Mouse (Mus musculus): ENCODE results near the gene Irx1. TPM values are rescaled to one million over a fixed set of nuclear protein-coding genes. Genes with fewer than 3 reads are reported as not detected.

The Irx1 gene
- polyA plus RNA-seq, 2 experiments: 0.06 TPM; not detected in 1

DNA sequence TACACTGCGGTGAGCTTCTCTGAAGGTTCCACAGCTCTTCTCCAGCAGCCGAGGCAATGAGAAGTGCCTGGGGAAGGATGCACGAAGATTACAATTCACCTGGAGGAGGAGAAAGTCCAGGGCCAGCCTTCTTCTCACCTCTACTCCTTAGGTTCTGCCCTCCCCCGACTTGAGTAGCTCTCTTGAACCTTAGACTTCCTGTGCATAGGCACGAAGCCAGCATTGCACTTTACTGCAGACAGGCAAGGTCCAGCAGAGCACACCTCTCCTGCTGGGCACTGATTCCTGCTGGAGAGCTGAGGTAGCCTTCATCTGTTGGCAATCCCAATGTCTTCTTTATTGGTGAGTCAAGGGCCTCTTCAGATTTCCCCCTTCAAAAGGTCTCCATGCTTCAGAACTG, 13.7 kb downstream of the Irx1 start:
- no peaks in the 10 kb centered on the region for H3K4me1 ChIP-seq (replicated peaks; ENCODE audit: control insufficient read depth in 2 of 2, insufficient read depth in 2 of 2, low read length in 1 of 2)
- H3K27ac ChIP-seq: no peak overlapping the region
- no peak for ATAC-seq (ENCODE audit: insufficient read depth)
- TF ChIP-seq EP300 (IDR thresholded peaks at IDR 0.05; ENCODE audit: low read depth): no peak
- TF ChIP-seq CTCF (IDR thresholded peaks at IDR 0.05; ENCODE audit: low read depth): no peak
- H3K27me3 ChIP-seq (ENCODE audit: control insufficient read depth, insufficient read depth, low read length): no peaks in the 10 kb centered on the region
- WGBS (ENCODE audit: insufficient replicate concordance): 48% methylated on average over 5 of the region's 5 CpGs
- no peak overlapping the region for H3K4me2 ChIP-seq (ENCODE audit: low read depth)
- no peaks in the 10 kb centered on the region for H3K9me3 ChIP-seq (ENCODE audit: control insufficient read depth, low read length)
- no peak overlapping the region for H3K9ac ChIP-seq (replicated peaks)
- H3K4me3 ChIP-seq (ENCODE audit: insufficient read depth in 1 of 2, low read depth in 2 of 2, low read length in 2 of 2): no peak overlapping the region
- no peak for DNase-seq (ENCODE audit: low read depth in 3 of 3, low spot score in 3 of 3)
- no peaks in the 10 kb centered on the region for H3K36me3 ChIP-seq (replicated peaks; ENCODE audit: control insufficient read depth, insufficient read depth, low read depth)

DNA sequence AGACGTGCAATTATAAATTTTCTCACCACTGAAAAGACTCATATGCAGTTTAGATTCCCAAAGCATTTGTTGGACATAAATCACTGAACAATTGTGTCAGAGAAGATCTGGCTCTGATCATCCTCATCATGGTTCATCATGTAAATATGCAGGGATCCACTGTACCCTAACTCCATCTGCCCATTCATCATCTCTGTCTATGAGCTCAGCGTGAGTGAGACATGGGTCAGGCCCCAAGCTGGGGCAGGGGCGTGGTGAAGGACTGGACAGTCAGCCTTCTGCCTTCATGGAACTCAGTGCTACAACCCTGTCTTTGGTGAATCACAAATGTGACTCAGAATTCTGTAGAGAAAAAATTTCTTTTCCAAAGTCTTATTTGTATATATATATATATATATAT, 53.2 kb downstream of the Irx1 start:
- H3K4me3 ChIP-seq (ENCODE audit: insufficient read depth in 1 of 2, low read depth in 2 of 2, low read length in 2 of 2): no peak overlapping the region
- no peaks in the 10 kb centered on the region for H3K36me3 ChIP-seq (replicated peaks; ENCODE audit: control insufficient read depth, insufficient read depth, low read depth)
- H3K27ac ChIP-seq: no peak overlapping the region
- H3K9me3 ChIP-seq (ENCODE audit: control insufficient read depth, low read length): no peaks in the 10 kb centered on the region
- no peak overlapping the region for H3K4me2 ChIP-seq (ENCODE audit: low read depth)
- H3K27me3 ChIP-seq (ENCODE audit: control insufficient read depth, insufficient read depth, low read length): no peaks in the 10 kb centered on the region
- no peak overlapping the region for H3K9ac ChIP-seq (replicated peaks)
- WGBS (ENCODE audit: insufficient replicate concordance): 53% methylated on average over 3 of the region's 3 CpGs
- ATAC-seq (ENCODE audit: insufficient read depth): no peak
- no peak for DNase-seq (ENCODE audit: low read depth in 3 of 3, low spot score in 3 of 3)
- no peak for TF ChIP-seq EP300 (IDR thresholded peaks at IDR 0.05; ENCODE audit: low read depth)
- no peak for TF ChIP-seq CTCF (IDR thresholded peaks at IDR 0.05; ENCODE audit: low read depth)
- H3K4me1 ChIP-seq (replicated peaks; ENCODE audit: control insufficient read depth in 2 of 2, insufficient read depth in 2 of 2, low read length in 1 of 2): no peaks in the 10 kb centered on the region
